8 mouse cellular contexts compared by ENCODE assay signal in genomic region chr3:41565955-41566354, GRCm38 (mm10). TPM values are rescaled to one million over a fixed set of nuclear protein-coding genes. Genes with fewer than 3 reads are reported as not detected.
DNase-seq lines count a peak whose midpoint lies in the region; ATAC-seq lines count a peak whose summit lies in the region.

No protein-coding gene starts in this region.

- H3K36me3 ChIP-seq in megakaryocyte, embryonic 14.5 days (replicated peaks; ENCODE audit: low read length): no peaks in the 10 kb centered on the region

- peak overlapping the region; percentile 93 for H3K4me3 ChIP-seq in megakaryocyte, embryonic 14.5 days (replicated peaks)

- DNase-seq in adrenal gland, adult (ENCODE audit: inconsistent age in 2 of 2, low spot score in 1 of 2): peak; percentile 85 to 93
- DNase-seq in embryo, embryonic 10.5 days (ENCODE audit: low spot score): peak; percentile 85
- DNase-seq in gastrocnemius, postnatal 14 days: peak; percentile 87
- peak; percentile 75 to 89 for DNase-seq in left cerebral cortex, postnatal 10 days (ENCODE audit: extremely low spot score in 1 of 2, low spot score in 2 of 2)
- peak; percentile 90 for DNase-seq in right cerebral cortex, postnatal 10 days (ENCODE audit: low spot score in 2 of 2)
- DNase-seq in urinary bladder, postnatal 10 days (ENCODE audit: low spot score): peak; percentile 57

- H3K9me3 ChIP-seq in megakaryocyte, embryonic 14.5 days: no peaks in the 10 kb centered on the region

- peaks cover 14% of the 10 kb centered on the region for H3K27me3 ChIP-seq in megakaryocyte, embryonic 14.5 days (replicated peaks)

- peaks cover 24% of the 10 kb centered on the region for H3K4me1 ChIP-seq in megakaryocyte, embryonic 14.5 days

- intact Hi-C loops in gastrocnemius, postnatal 14 days (cut with DNase I; ENCODE audit: low total_unique reads): loop anchor here (10.0 kb wide), 1 partner anchor 611 kb away; no protein-coding TSS in a partner anchor
- intact Hi-C loops in left cerebral cortex, postnatal 10 days (cut with DNase I): loop anchor here (10.0 kb wide), 1 partner anchor 161 kb away; no protein-coding TSS in a partner anchor

- peak; percentile 25 for ATAC-seq in inflammation-experienced regulatory T-cells, adult 6 months

RNA-seq across cellular contexts. Expression of gene Jade1, which starts 10.4 kb away (rescaled TPM):
- 10 to 100 TPM; 16.4 to 22.3 TPM for total RNA-seq in gastrocnemius, postnatal 14 days (2021)
- 10 to 100 TPM in 2 of 3 experiments, 1 to 10 TPM in 1; 5.1 to 10.7 (median 10.3) TPM for polyA plus RNA-seq in inflammation-experienced regulatory T-cells, adult 6 months (2017; shearing (Covaris generic))
- 10 to 100 TPM; 23.0 to 25.3 TPM for total RNA-seq in left cerebral cortex, postnatal 10 days (2021)
- polyA plus RNA-seq in megakaryocyte, embryonic 14.5 days (2012; ENCODE audit: insufficient read depth, low replicate concordance): 1.5 TPM in 1 of 2 replicates, not detected in the other

Comparison
In these comparisons a context has a peak if more than half of its experiments do, and no peak if none do; other contexts are left out.
1. Peak in every context shown above with its lines: DNase-seq, ATAC-seq and H3K4me3 ChIP-seq.